Mouse (Mus musculus) kidney, postnatal 10 days (tissue): ENCODE results near the gene Cdkl3.

Source experiments
- DNase-seq: peaks from one replicate; pipeline ENCODE4 v3.0.0; 2021; ENCODE audit warnings: mixed read lengths

Cdkl3 gene

GRCm38 (mm10) chr11:52127760-52128159 is 123.7 kb downstream of the Cdkl3 start:
- DNase-seq: no peak

DNA sequence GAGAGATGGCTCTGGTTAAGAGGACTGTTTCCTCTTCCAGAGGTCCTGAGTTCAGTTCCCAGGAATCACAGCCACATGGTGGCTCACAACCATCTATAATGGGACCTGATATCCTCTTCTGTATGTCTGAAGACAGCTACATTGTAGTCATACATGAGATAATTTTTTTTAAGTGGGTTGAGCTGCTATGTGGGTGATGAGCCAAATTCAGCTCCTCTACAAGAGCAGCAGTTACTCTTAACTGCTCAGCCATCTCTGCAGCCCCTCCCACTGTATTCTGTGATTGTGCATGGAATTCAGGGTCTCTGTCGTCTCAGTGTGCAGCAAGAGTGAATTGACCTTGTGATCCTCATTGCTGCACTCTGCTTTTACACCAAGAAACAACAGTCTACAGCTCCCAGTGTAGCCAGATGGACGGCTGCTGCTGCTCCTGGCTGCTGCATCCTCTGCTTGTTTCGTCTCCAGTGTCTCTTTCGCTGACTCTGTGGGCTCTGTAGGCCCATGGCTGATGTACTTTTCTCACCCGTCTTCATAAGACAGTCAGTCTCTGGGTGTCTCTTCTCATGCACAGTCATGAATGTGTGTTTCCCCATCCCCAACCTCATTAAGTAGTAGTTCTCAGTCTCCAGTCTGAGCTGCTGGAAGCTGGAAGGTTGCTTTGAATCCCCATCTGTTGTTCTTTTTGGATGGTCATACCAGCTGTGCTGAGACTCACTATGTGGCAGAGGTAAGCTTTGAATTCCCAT is 124.5 kb downstream of the Cdkl3 start:
- no peak for DNase-seq

DNA sequence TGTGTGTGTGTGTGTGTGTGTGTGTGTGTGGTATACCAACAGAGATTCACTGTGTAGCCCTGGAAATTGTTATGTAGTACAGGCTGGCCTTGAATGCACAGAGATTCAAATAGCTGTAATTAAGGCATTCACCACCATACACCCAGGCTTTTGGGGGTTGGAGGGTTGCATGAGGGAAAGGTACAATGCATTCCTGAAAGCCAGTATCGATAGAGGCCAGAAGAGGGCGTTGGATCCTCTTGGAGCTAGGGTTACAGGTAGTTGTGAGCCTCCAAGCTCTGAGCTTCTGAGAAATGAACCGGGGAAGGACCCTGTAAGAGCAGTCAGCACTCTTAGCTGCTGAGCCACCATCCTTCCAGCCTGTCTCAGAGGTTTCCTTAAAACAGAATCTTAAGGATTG is 125.2 kb downstream of the Cdkl3 start:
- no peak for DNase-seq

DNA sequence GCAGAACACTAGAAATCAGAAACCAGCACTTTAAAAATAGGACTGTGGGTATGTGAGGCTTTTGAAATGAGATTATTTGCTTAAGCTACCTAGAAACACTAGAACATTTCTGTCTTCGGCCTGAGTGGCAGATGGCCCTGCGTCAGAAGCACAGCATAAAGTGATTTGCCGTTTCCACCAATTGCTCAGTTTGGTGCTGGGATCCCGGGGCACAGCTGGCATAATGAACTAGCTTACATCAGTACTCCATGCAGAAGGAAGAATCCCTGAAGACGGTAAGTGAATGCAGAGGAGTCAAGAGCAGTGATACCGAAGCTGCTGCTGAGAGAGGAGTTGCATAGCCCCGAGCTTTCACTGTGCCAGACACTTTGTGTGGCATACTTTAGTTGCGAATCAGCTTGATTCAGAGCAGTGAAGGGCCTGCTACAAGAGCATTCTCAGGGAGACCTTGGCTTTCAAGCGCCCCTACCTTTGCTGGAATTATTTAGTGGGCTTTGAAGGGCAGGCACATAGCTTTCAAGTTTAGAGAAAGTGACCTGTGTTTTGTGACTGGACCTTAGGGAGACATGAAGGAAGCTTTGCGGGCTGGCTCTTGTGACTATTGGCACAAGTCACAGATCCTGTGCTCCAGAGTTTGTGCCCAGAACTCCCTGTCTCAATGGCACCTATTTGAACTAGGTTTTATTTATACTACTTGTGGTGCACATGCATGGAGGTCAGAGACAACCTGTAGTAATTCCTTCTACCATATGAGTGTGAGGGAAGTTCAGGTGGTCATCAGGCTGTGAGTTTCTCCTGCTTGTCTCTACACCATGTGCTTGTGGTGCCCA is 125.8 kb downstream of the Cdkl3 start:
- no peak for DNase-seq

DNA sequence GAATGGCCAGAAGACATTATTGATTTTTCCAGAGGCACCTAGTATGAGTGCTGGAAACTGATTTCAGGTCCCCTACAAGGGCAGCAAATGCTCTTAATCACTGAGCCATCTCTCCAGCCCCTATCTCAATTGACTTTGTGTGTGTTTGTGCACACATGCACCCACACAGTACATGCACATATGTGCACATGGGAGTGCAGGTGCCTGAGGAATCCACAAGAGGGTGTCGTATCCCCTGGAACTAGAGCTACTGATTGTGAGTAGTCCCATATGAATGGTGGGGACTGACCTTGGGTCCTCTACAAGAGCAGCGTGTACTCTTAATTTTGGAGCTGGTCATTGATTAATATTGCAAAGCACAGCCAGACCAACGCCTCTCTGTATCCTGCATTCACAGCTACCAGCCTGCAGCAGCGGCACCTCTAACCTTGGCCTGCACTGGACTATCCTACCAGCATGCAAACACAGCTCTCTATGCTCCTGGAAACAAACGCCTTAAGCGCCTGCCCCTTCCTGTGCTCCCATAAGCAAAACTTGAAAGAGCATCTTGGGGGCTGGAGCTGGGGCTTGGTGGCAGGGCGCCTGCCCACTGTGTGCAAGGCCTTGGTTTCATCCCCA is 126.5 kb downstream of the Cdkl3 start:
- DNase-seq: no peak
